Mouse (Mus musculus): ENCODE measurements at regions not wholly inside any gene's neighbourhood (a gene's known extent, or its start where the extent isn't known, plus 50 kb on each side); places are given as distances from the start of the nearest gene placed in this dataset.

GRCm38 (mm10) chr6:53233777-53234176 lies 53.3 kb upstream of the Creb5 start:
- no peak for ATAC-seq (replicated peaks; ENCODE audit: low FRiP score)
- Histone ChIP-seq H3K36me3 (ENCODE audit: control insufficient read depth, insufficient read depth, low read length) (no peaks in the 10 kb centered on the region), H3K4me3 (ENCODE audit: low read depth, low read length) (no peak overlapping the region), H3K4me2 (no peak overlapping the region), H3K27ac (ENCODE audit: low read depth, low read length) (no peak overlapping the region), H3K9me3 (ENCODE audit: control insufficient read depth, low read length) (no peaks in the 10 kb centered on the region), H3K27me3 (replicated peaks; ENCODE audit: control insufficient read depth, insufficient read depth, low read length) (no peaks in the 10 kb centered on the region), H3K9ac (ENCODE audit: low read depth, low read length) (no peak overlapping the region), H3K4me1 (replicated peaks; ENCODE audit: control insufficient read depth, insufficient read depth, low read length) (no peaks in the 10 kb centered on the region)
- WGBS, result 57% methylated on average over 4 of the region's 4 CpGs
- no peak for DNase-seq (ENCODE audit: low spot score)

DNA sequence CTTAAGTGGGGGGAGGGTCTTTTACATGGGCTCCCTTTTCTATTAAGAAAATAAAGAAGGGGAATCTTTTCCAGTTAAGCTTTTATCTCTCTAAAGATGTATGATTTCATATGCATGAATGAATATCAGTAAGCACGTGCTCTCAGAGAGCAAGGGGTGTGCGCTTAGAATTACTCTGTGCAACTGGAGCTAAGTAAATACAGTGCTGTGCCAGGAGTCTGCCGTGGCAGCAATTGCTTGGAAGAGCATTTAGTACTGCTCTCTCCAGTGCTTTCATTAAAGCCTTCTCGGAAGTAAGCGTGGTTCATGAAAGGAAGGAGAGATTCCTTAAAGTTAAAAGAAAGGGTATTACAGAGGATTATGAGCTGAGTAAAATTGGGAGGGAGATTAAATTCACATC lies 54.5 kb upstream of the Creb5 start:
- Histone ChIP-seq H3K9me3 (ENCODE audit: control insufficient read depth, low read length) (no peaks in the 10 kb centered on the region), H3K27me3 (replicated peaks; ENCODE audit: control insufficient read depth, insufficient read depth, low read length) (no peaks in the 10 kb centered on the region), H3K9ac (ENCODE audit: low read depth, low read length) (no peak overlapping the region), H3K27ac (ENCODE audit: low read depth, low read length) (no peak overlapping the region), H3K4me3 (ENCODE audit: low read depth, low read length) (no peak overlapping the region), H3K4me1 (replicated peaks; ENCODE audit: control insufficient read depth, insufficient read depth, low read length) (no peaks in the 10 kb centered on the region), H3K4me2 (no peak overlapping the region), H3K36me3 (ENCODE audit: control insufficient read depth, insufficient read depth, low read length) (no peaks in the 10 kb centered on the region)
- DNase-seq (ENCODE audit: low spot score) (no peak), ATAC-seq (replicated peaks; ENCODE audit: low FRiP score) (no peak)
- 79% methylated on average over 5 of the region's 5 CpGs for WGBS

GRCm38 (mm10) chr6:53229350-53229749 lies 57.7 kb upstream of the Creb5 start:
- no peak overlapping the region for H3K9ac ChIP-seq (ENCODE audit: low read depth, low read length)
- no peak for ATAC-seq (replicated peaks; ENCODE audit: low FRiP score)
- no peaks in the 10 kb centered on the region for H3K27me3 ChIP-seq (replicated peaks; ENCODE audit: control insufficient read depth, insufficient read depth, low read length)
- no peak overlapping the region for H3K27ac ChIP-seq (ENCODE audit: low read depth, low read length)
- 68% methylated on average over 6 of the region's 6 CpGs for WGBS
- no peaks in the 10 kb centered on the region for H3K36me3 ChIP-seq (ENCODE audit: control insufficient read depth, insufficient read depth, low read length)
- DNase-seq (ENCODE audit: low spot score), result no peak
- H3K4me2 ChIP-seq, result no peak overlapping the region
- H3K9me3 ChIP-seq (ENCODE audit: control insufficient read depth, low read length), result no peaks in the 10 kb centered on the region
- no peaks in the 10 kb centered on the region for H3K4me1 ChIP-seq (replicated peaks; ENCODE audit: control insufficient read depth, insufficient read depth, low read length)
- no peak overlapping the region for H3K4me3 ChIP-seq (ENCODE audit: low read depth, low read length)

- ATAC-seq (replicated peaks; ENCODE audit: low FRiP score), result no peak
- DNase-seq (ENCODE audit: low spot score), result no peak
- 70% methylated on average over 8 of the region's 8 CpGs for WGBS
- H3K4me1 ChIP-seq (replicated peaks; ENCODE audit: control insufficient read depth, insufficient read depth, low read length), result no peaks in the 10 kb centered on the region
- no peaks in the 10 kb centered on the region for H3K27me3 ChIP-seq (replicated peaks; ENCODE audit: control insufficient read depth, insufficient read depth, low read length)
- no peak overlapping the region for H3K4me2 ChIP-seq
- no peak overlapping the region for H3K27ac ChIP-seq (ENCODE audit: low read depth, low read length)
- no peaks in the 10 kb centered on the region for H3K9me3 ChIP-seq (ENCODE audit: control insufficient read depth, low read length)
- no peaks in the 10 kb centered on the region for H3K36me3 ChIP-seq (ENCODE audit: control insufficient read depth, insufficient read depth, low read length)
- no peak overlapping the region for H3K4me3 ChIP-seq (ENCODE audit: low read depth, low read length)
- no peak overlapping the region for H3K9ac ChIP-seq (ENCODE audit: low read depth, low read length)
Observed at GRCm38 (mm10) chr6:53222104-53222503, 65.0 kb upstream of the Creb5 start.

DNA sequence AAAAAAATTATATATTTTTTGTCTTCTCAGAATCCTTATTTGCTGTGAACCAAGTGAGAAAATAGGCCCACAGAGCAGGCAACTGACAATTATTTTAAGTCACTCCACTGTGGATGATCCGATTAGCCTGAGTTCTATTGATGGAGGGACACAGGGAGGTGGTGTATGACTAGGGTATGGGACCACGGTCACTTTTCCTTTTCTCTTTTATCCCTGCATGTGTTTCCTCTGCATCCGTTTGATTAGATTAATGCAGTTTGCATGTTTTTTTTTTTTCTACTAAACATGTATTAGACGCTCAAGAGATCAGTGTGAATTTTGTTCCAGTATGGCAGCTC lies 65.4 kb upstream of the Creb5 start:
- Histone ChIP-seq H3K4me2 (no peak overlapping the region), H3K27me3 (replicated peaks; ENCODE audit: control insufficient read depth, insufficient read depth, low read length) (no peaks in the 10 kb centered on the region), H3K27ac (ENCODE audit: low read depth, low read length) (no peak overlapping the region), H3K4me3 (ENCODE audit: low read depth, low read length) (no peak overlapping the region), H3K9me3 (ENCODE audit: control insufficient read depth, low read length) (no peaks in the 10 kb centered on the region), H3K4me1 (replicated peaks; ENCODE audit: control insufficient read depth, insufficient read depth, low read length) (no peaks in the 10 kb centered on the region), H3K9ac (ENCODE audit: low read depth, low read length) (no peak overlapping the region), H3K36me3 (ENCODE audit: control insufficient read depth, insufficient read depth, low read length) (no peaks in the 10 kb centered on the region)
- WGBS, result 83% methylated on average over 4 of the region's 4 CpGs
- DNase-seq (ENCODE audit: low spot score), result no peak
- no peak for ATAC-seq (replicated peaks; ENCODE audit: low FRiP score)

DNA sequence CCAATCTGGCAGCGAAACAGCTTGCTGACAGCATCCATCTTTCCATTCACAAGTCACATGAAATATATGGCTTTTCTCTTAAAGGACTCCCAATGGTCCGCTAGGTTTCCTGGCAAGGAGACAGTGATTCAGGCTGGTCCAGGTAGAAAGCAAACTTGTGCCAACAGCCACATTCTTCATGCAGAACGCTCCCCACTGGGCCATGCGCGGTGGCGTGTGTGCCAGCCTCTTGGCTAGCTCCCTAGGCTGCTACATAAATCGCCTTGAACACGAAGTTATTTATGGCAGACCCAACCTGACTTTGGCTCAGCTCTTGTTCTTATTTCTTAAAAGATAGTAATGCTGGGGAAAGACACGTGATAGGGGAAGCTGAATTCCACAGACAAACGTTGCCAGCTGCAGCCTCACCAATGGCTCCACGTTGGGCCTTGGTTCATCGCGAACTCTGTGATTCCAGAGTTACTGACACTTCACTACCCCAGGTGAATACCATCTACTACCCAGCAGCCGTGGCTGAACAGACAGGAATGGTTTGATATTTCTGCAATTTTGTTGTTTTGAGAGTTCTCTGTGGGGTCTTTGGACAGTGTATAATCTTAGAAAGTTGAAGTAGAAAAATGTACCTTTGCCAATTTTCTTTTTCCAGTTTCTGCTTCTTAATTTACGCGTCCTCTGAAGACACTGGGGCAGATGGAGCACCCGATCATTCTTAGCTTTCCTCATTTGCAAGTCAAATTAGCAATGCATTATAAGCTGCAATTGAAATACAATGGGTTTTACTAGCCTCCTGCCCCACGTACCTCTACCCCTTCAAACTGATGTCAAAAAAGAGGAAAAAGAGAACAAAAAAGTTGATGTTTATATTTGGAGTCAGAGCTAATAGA lies 66.0 kb upstream of the Creb5 start:
- no peak for DNase-seq (ENCODE audit: low spot score)
- Histone ChIP-seq H3K36me3 (ENCODE audit: control insufficient read depth, insufficient read depth, low read length) (no peaks in the 10 kb centered on the region), H3K27me3 (replicated peaks; ENCODE audit: control insufficient read depth, insufficient read depth, low read length) (no peaks in the 10 kb centered on the region), H3K9me3 (ENCODE audit: control insufficient read depth, low read length) (no peaks in the 10 kb centered on the region), H3K4me2 (no peak overlapping the region), H3K4me1 (replicated peaks; ENCODE audit: control insufficient read depth, insufficient read depth, low read length) (no peaks in the 10 kb centered on the region), H3K9ac (ENCODE audit: low read depth, low read length) (no peak overlapping the region), H3K4me3 (ENCODE audit: low read depth, low read length) (no peak overlapping the region), H3K27ac (ENCODE audit: low read depth, low read length) (no peak overlapping the region)
- no peak for ATAC-seq (replicated peaks; ENCODE audit: low FRiP score)
- 82% methylated on average over 18 of the region's 18 CpGs for WGBS

DNA sequence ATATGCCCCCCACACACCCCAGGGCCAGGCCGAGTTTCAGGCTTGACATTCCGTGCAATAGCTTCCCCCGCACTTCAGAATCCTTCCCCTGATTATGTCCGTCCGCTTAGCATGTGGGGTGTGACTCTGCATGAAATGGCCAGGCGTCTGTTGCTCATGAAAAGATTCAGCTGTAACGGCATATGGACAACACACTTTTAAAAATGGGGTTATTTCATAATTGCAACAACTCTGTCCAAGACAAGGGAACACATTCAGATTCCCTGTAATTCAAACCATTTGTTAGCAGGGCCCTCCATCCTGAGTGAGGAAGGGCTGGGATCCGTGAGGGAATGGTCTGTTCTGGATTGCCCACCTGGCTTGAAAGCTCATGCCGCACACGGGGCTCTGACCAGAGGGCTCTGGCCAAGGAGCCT lies 68.2 kb upstream of the Creb5 start:
- Histone ChIP-seq H3K36me3 (ENCODE audit: control insufficient read depth, insufficient read depth, low read length) (no peaks in the 10 kb centered on the region), H3K4me3 (ENCODE audit: low read depth, low read length) (no peak overlapping the region), H3K9me3 (ENCODE audit: control insufficient read depth, low read length) (no peaks in the 10 kb centered on the region), H3K27ac (ENCODE audit: low read depth, low read length) (no peak overlapping the region), H3K4me2 (no peak overlapping the region), H3K27me3 (replicated peaks; ENCODE audit: control insufficient read depth, insufficient read depth, low read length) (no peaks in the 10 kb centered on the region), H3K9ac (ENCODE audit: low read depth, low read length) (no peak overlapping the region), H3K4me1 (replicated peaks; ENCODE audit: control insufficient read depth, insufficient read depth, low read length) (no peaks in the 10 kb centered on the region)
- 82% methylated on average over 10 of the region's 10 CpGs for WGBS
- no peak for ATAC-seq (replicated peaks; ENCODE audit: low FRiP score)
- DNase-seq (ENCODE audit: low spot score), result no peak

DNA sequence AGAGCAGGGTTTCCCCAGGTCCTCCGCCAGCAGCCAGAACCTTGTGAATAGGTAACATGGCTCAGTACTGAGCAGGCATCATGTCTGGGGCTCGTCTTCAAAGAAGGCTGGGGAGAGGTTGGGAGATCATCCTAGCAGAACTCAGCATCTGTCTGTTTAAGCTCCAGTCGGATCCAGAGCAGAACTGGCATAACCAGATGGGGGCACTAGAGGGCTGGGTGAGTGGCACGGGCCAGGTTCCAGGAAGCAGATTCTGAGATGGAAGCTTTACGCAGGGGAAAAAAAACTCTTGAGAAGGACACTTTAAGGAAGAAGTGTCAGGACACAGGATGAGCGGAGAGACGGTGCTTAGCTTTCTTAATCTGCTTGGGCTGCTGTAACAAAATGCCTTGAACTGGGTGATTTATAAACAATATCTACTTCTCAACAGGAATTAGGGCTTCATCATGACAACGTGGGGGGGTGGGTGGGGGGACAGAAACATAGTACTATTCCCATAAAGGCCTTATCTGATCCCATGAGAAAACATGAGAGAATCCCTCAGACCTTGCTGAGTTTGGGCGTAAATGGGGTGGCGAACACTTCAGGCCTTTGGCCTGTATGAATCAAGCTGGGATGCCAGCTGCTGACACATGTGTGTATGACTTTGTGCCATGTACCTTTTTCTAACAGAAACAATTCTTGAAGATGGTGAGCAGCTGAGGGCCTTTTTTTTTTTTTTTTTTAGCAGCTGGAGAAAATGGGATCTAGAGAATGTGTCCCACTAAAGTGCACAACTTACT lies 69.6 kb upstream of the Creb5 start:
- DNase-seq (ENCODE audit: low spot score) (no peak), ATAC-seq (replicated peaks; ENCODE audit: low FRiP score) (no peak)
- Histone ChIP-seq H3K27me3 (replicated peaks; ENCODE audit: control insufficient read depth, insufficient read depth, low read length) (no peaks in the 10 kb centered on the region), H3K36me3 (ENCODE audit: control insufficient read depth, insufficient read depth, low read length) (no peaks in the 10 kb centered on the region), H3K27ac (ENCODE audit: low read depth, low read length) (no peak overlapping the region), H3K9ac (ENCODE audit: low read depth, low read length) (no peak overlapping the region), H3K4me3 (ENCODE audit: low read depth, low read length) (no peak overlapping the region), H3K4me1 (replicated peaks; ENCODE audit: control insufficient read depth, insufficient read depth, low read length) (no peaks in the 10 kb centered on the region), H3K4me2 (no peak overlapping the region), H3K9me3 (ENCODE audit: control insufficient read depth, low read length) (no peaks in the 10 kb centered on the region)
- WGBS, result 65% methylated on average over 10 of the region's 10 CpGs

- DNase-seq (ENCODE audit: low spot score) (no peak), ATAC-seq (replicated peaks; ENCODE audit: low FRiP score) (no peak)
- WGBS, result 50% methylated on average over 2 of the region's 2 CpGs
- Histone ChIP-seq H3K9me3 (ENCODE audit: control insufficient read depth, low read length) (no peaks in the 10 kb centered on the region), H3K27me3 (replicated peaks; ENCODE audit: control insufficient read depth, insufficient read depth, low read length) (no peaks in the 10 kb centered on the region), H3K36me3 (ENCODE audit: control insufficient read depth, insufficient read depth, low read length) (no peaks in the 10 kb centered on the region), H3K4me2 (no peak overlapping the region), H3K4me1 (replicated peaks; ENCODE audit: control insufficient read depth, insufficient read depth, low read length) (no peaks in the 10 kb centered on the region), H3K27ac (ENCODE audit: low read depth, low read length) (no peak overlapping the region), H3K9ac (ENCODE audit: low read depth, low read length) (no peak overlapping the region), H3K4me3 (ENCODE audit: low read depth, low read length) (no peak overlapping the region)
Observed at GRCm38 (mm10) chr6:53216715-53217114, 70.4 kb upstream of the Creb5 start.

Data from liver, embryonic 11.5 days (tissue).